Mouse (Mus musculus): ENCODE results near the gene Nr6a1.

DNA sequence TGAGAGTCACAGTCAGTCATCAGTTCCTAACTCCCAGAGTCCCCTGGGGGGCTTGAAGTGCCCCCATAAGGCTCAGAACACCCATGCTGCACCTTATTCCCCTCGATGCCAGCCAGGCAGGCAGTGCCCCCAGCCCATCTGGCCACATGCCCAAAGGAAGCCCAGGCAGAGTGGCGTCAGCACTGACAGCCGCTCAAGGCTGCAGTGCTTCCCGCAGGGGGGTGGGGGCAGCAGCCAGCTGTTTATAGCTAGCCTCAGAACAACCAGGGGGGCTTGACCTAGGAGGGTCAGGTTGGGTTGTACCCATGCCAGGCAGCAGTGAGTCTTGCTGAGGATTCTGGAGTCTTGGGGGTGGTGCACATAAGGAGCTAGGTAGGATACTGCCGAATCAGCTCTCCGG lies 220.8 kb downstream of the Nr6a1 start:
- no peak for TF ChIP-seq CTCF (IDR thresholded peaks at IDR 0.05; ENCODE audit: insufficient read depth, low read depth, low read length)
- no peak for TF ChIP-seq POLR2A (IDR thresholded peaks at IDR 0.05; ENCODE audit: insufficient read depth, low read depth, low read length)
